Mouse (Mus musculus) hindbrain, embryonic 14.5 days (tissue): ENCODE measurements around the gene Nom1. TPM values are rescaled to one million over a fixed set of nuclear protein-coding genes. Genes with fewer than 3 reads are reported as not detected.
"Not testable (repeated sequence)": the region's sequence is repeated elsewhere in the genome, so short reads cannot be mapped to it uniquely, and the experiment has no call there.

Experiments used
- ATAC-seq: fragments of 200-750 bp; cut with Nextera tagmentation; 2 replicates; pipeline ENCODE4 v1.8.0; 2017; ENCODE audit warnings: moderate number of reproducible peaks, mild to moderate bottlenecking, moderate TSS enrichment, moderate library complexity; ENCODE audit not compliant: low FRiP score
- DNase-seq: peaks from one replicate; pipeline ENCODE4 v3.0.0-alpha.2; 2015; ENCODE audit warnings: low spot score
- H3K27ac ChIP-seq: fragments of 300-500 bp; sonication (generic); 2 replicates; pipeline ENCODE4 v1.5.1; 2014; ENCODE audit warnings: mild to moderate bottlenecking, moderate library complexity
- H3K27me3 ChIP-seq: fragments of 300-500 bp; sonication (generic); 2 replicates; pipeline ENCODE4 v1.6.1; 2014; ENCODE audit warnings: mild to moderate bottlenecking, low read length, mixed read lengths; ENCODE audit not compliant: control insufficient read depth, insufficient read depth
- H3K36me3 ChIP-seq: fragments of 300-500 bp; sonication (generic); replicated peaks from 2 replicates; pipeline ENCODE4 v1.6.1; 2014; ENCODE audit not compliant: control insufficient read depth, insufficient read depth
- H3K4me1 ChIP-seq: fragments of 300-500 bp; sonication (generic); replicated peaks from 2 replicates; pipeline ENCODE4 v1.6.1; 2014; ENCODE audit warnings: antibody characterized with exemption, low read length, mixed read lengths; ENCODE audit not compliant: control insufficient read depth, insufficient read depth
- H3K4me2 ChIP-seq: fragments of 300-500 bp; sonication (generic); replicated peaks from 2 replicates; pipeline ENCODE4 v1.6.1; 2014; ENCODE audit warnings: mild to moderate bottlenecking, moderate library complexity
- H3K4me3 ChIP-seq: fragments of 300-500 bp; sonication (generic); replicated peaks from 2 replicates; pipeline ENCODE4 v1.5.1; 2014; ENCODE audit warnings: mild to moderate bottlenecking, low read length
- H3K9ac ChIP-seq: fragments of 300-500 bp; sonication (generic); 2 replicates; pipeline ENCODE4 v1.6.1; 2014
- H3K9me3 ChIP-seq: fragments of 300-500 bp; sonication (generic); 2 replicates; pipeline ENCODE4 v1.6.1; 2016; ENCODE audit warnings: low read length; ENCODE audit not compliant: control insufficient read depth
- WGBS: fragments of 180-500 bp; shearing (Covaris S2); extraction: QIAGEN DNeasy Blood & Tissue Kit; methylation state at CpG from one replicate; pipeline ENCODE4 v1.1.7; 2014; 5-methylcytosine and 5-hydroxymethylcytosine counted together
- polyA plus RNA-seq: library from polyadenylated mRNA; unstranded; fragments of >200 nt; fragmentation: Nextera tagmentation; extraction: Ambion mirVana; gene quantifications from 2 replicates; pipeline ENCODE4 v1.2.1, GENCODE M21; 2014

Gene Nom1
- polyA plus RNA-seq, 1 experiment from 2014 or later, result 14.1 TPM

GRCm38 (mm10) chr5:29435491-29435890 lies 1.0 kb downstream of the Nom1 start:
- ATAC-seq (no peak), DNase-seq (no peak)
- Histone ChIP-seq H3K9ac (peak overlapping the region; percentile 71), H3K27ac (no peak overlapping the region), H3K9me3 (no peaks in the 10 kb centered on the region), H3K36me3 (peaks cover 42% of the 10 kb centered on the region), H3K4me1 (peaks cover 29% of the 10 kb centered on the region), H3K27me3 (peaks cover 14% of the 10 kb centered on the region), H3K4me2 (peak overlapping the region; percentile 81), H3K4me3 (peak overlapping the region; percentile 76)
- WGBS, result 55% methylated on average over 8 of the region's 8 CpGs

DNA sequence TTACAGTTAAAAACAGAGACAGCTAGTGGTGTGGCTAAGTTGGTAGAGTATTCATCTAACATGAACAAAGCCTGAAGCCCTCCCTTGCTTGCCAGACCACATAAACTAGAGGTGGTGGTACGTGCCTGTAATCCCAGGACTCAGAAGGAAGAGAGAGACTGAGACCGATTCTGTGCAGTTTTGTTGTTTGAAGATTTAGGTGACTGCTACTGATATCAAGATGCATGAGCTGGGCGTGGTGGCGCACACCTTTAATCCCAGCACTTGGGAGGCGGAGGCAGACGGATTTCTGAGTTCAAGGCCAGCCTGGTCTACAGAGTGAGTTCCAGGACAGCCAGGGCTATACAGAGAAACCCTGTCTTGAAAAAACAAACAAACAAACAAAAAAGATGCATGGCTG lies 2.3 kb downstream of the Nom1 start:
- not testable (repeated sequence) for H3K27ac ChIP-seq, H3K4me2 ChIP-seq, H3K9ac ChIP-seq, H3K4me3 ChIP-seq, H3K9me3 ChIP-seq, DNase-seq, ATAC-seq, H3K27me3 ChIP-seq
- WGBS, result 95% methylated on average over 6 of the region's 6 CpGs
- peaks cover 29% of the 10 kb centered on the region for H3K4me1 ChIP-seq
- peaks cover 54% of the 10 kb centered on the region for H3K36me3 ChIP-seq

- DNase-seq (no peak), ATAC-seq (no peak)
- Histone ChIP-seq H3K36me3 (peaks cover 97% of the 10 kb centered on the region), H3K4me1 (no peaks in the 10 kb centered on the region), H3K9me3 (no peaks in the 10 kb centered on the region), H3K27ac (no peak overlapping the region), H3K4me3 (no peak overlapping the region), H3K4me2 (no peak overlapping the region), H3K9ac (no peak overlapping the region), H3K27me3 (no peaks in the 10 kb centered on the region)
- 93% methylated on average over 2 of the region's 2 CpGs for WGBS
Measured at GRCm38 (mm10) chr5:29445275-29445674, 10.8 kb downstream of the Nom1 start.

DNA sequence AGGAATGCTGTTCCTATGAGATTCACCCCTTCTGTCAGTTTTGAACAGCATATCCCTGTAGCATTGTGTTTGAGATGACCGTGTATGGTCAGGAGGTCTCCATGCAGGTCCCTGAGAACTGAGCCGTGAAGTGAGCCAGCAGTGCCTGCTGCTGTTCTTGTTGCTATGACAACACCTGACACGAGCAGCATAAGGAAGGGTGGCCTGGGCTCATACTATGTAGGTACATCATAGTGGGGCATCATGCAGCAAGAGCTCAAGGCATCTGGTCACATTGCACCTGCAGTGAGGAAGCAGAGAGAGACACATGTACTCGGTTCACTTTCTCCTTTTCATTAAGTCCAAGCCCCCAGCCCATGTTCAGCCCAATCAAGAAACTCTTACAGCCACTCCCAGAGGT lies 17.9 kb downstream of the Nom1 start:
- no peak for ATAC-seq
- H3K27me3 ChIP-seq, result no peaks in the 10 kb centered on the region
- no peak overlapping the region for H3K9ac ChIP-seq
- peaks cover 82% of the 10 kb centered on the region for H3K36me3 ChIP-seq
- 58% methylated on average over 4 of the region's 4 CpGs for WGBS
- no peak for DNase-seq
- H3K27ac ChIP-seq, result no peak overlapping the region
- no peak overlapping the region for H3K4me3 ChIP-seq
- no peak overlapping the region for H3K4me2 ChIP-seq
- no peaks in the 10 kb centered on the region for H3K4me1 ChIP-seq
- no peaks in the 10 kb centered on the region for H3K9me3 ChIP-seq

GRCm38 (mm10) chr5:29456895-29457656 lies 22.6 kb downstream of the Nom1 start:
- H3K4me1 ChIP-seq, result no peaks in the 10 kb centered on the region
- no peaks in the 10 kb centered on the region for H3K27me3 ChIP-seq
- no peak for DNase-seq
- peaks cover 37% of the 10 kb centered on the region for H3K36me3 ChIP-seq
- H3K4me3 ChIP-seq, result no peak overlapping the region
- no peak overlapping the region for H3K27ac ChIP-seq
- ATAC-seq, result no peak
- H3K9ac ChIP-seq, result no peak overlapping the region
- H3K4me2 ChIP-seq, result no peak overlapping the region
- 88% methylated on average over 5 of the region's 5 CpGs for WGBS
- H3K9me3 ChIP-seq, result no peaks in the 10 kb centered on the region

- H3K27ac ChIP-seq, result no peak overlapping the region
- no peak overlapping the region for H3K4me2 ChIP-seq
- ATAC-seq (no peak), DNase-seq (no peak)
- H3K4me3 ChIP-seq, result no peak overlapping the region
- no peaks in the 10 kb centered on the region for H3K9me3 ChIP-seq
- no peak overlapping the region for H3K9ac ChIP-seq
- WGBS, result 81% methylated on average over 9 of the region's 9 CpGs
- no peaks in the 10 kb centered on the region; the same call in 1 of the 2 replicates for H3K36me3 ChIP-seq
- H3K4me1 ChIP-seq, result 0 out of 2 replicates have a peak, but pooled peaks cover 4% of the 10 kb centered on the region
- peaks cover 30% of the 10 kb centered on the region for H3K27me3 ChIP-seq
Measured at GRCm38 (mm10) chr5:29462943-29463686, 28.7 kb downstream of the Nom1 start.

GRCm38 (mm10) chr5:29467489-29468350 lies 33.3 kb downstream of the Nom1 start:
- no peak overlapping the region for H3K9ac ChIP-seq
- H3K36me3 ChIP-seq, result no peaks in the 10 kb centered on the region
- ATAC-seq (no peak; the same call in 1 of the 2 replicates), DNase-seq (no peak)
- no peak overlapping the region for H3K27ac ChIP-seq
- WGBS, result 3% methylated on average over 67 of the region's 67 CpGs
- no peaks in the 10 kb centered on the region for H3K9me3 ChIP-seq
- H3K4me1 ChIP-seq, result 0 out of 2 replicates have a peak, but pooled peaks cover 6% of the 10 kb centered on the region
- peaks cover 76% of the 10 kb centered on the region for H3K27me3 ChIP-seq
- peak overlapping the region; percentile 17 for H3K4me3 ChIP-seq
- H3K4me2 ChIP-seq, result peak overlapping the region; percentile 44

DNA sequence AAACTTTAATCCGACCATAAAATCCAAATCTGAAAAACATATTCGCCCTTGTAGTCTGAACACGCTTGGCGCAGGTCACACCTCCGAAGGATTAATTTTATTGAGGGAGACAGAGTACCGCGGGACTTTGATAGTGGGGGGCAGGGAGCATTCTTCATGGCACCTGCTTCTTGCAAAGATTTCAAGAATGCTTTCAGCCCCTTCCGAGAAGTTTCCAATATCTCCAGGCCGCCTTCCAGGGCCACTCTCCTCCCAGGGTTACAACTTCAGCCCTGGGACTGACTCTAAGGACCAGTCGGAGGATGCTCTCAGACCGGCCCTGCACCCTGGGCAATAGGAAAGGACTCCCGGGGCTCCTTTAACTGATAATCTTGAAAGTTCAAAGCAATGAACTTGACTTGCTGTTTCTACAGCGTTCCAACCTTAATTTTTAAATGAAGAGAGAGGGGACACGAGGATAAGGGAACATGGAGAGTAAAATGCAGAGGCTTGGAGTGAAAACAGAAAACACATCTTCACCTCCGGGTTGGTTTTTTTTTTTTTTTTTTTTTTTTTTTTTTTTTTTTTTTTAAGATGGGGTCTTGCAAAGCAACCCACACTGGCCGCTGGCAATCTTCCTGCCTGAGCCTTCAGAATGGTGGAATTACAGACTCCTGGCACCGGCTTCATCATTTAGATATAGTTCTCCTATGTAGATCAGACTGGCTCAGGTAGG lies 34.0 kb downstream of the Nom1 start:
- no peak for ATAC-seq
- 2% methylated on average over 17 of the region's 17 CpGs for WGBS
- Histone ChIP-seq H3K4me2 (peak overlapping the region; percentile 44), H3K4me1 (0 out of 2 replicates have a peak, but pooled peaks cover 6% of the 10 kb centered on the region), H3K4me3 (peak overlapping the region; percentile 17), H3K27ac (no peak overlapping the region), H3K36me3 (no peaks in the 10 kb centered on the region), H3K9me3 (no peaks in the 10 kb centered on the region), H3K9ac (no peak overlapping the region), H3K27me3 (peaks cover 84% of the 10 kb centered on the region)
- no peak for DNase-seq
